Mouse (Mus musculus) ES-Bruce4 (cell line): ENCODE data around the gene Eef2kmt. TPM values are rescaled to one million over a fixed set of nuclear protein-coding genes. Genes with fewer than 3 reads are reported as not detected.

Experiments
- H3K27ac ChIP-seq: 2 replicates; pipeline ENCODE4 v1.5.1; 2012; ENCODE audit warnings: low read length, inconsistent platforms; ENCODE audit not compliant: insufficient read depth
- H3K27me3 ChIP-seq: 2 replicates; pipeline ENCODE4 v1.6.1; 2012; ENCODE audit warnings: mild to moderate bottlenecking, low read length, inconsistent platforms; ENCODE audit not compliant: control insufficient read depth, poor library complexity, insufficient read depth, severe bottlenecking
- H3K36me3 ChIP-seq: 2 replicates; pipeline ENCODE4 v1.6.1; 2012; ENCODE audit warnings: inconsistent platforms, mild to moderate bottlenecking, low read length, moderate library complexity; ENCODE audit not compliant: control insufficient read depth, poor library complexity, insufficient read depth, severe bottlenecking
- H3K4me1 ChIP-seq: one replicate; pipeline ENCODE4 v1.8.1; 2011; ENCODE audit warnings: low read length; ENCODE audit not compliant: control insufficient read depth, insufficient read depth
- H3K4me3 ChIP-seq: 2 replicates; pipeline ENCODE4 v1.5.1; 2011; ENCODE audit warnings: low read depth, mild to moderate bottlenecking, low read length
- H3K9ac ChIP-seq: 2 replicates; pipeline ENCODE4 v1.6.1; 2012; ENCODE audit warnings: low read depth, mild to moderate bottlenecking, inconsistent platforms; ENCODE audit not compliant: poor library complexity, severe bottlenecking
- H3K9me3 ChIP-seq: replicated peaks from 2 replicates; pipeline ENCODE4 v1.6.1; 2012; ENCODE audit warnings: mild to moderate bottlenecking, low read length, inconsistent platforms; ENCODE audit not compliant: control insufficient read depth, poor library complexity, insufficient read depth, severe bottlenecking
- CTCF ChIP-seq: IDR thresholded peaks from one replicate; pipeline ENCODE4 v1.8.1; 2011; ENCODE audit warnings: low read depth, low read length
- EP300 ChIP-seq: IDR thresholded peaks from 2 replicates; pipeline ENCODE4 v1.6.1; 2011; ENCODE audit warnings: low read depth, low read length; ENCODE audit not compliant: insufficient read depth
- POLR2A ChIP-seq: IDR thresholded peaks from one replicate; pipeline ENCODE4 v1.8.1; 2011; ENCODE audit warnings: low read length; ENCODE audit not compliant: insufficient read depth
- polyA plus RNA-seq: library from polyadenylated mRNA; stranded (reverse); fragments of >200 nt; gene quantifications from 2 replicates; pipeline ENCODE4 v1.2.4, GENCODE M21; 2011; ENCODE audit warnings: low read depth; ENCODE audit not compliant: missing spikeins, insufficient read depth, insufficient read length

The Eef2kmt gene
- 21.9 and 25.5 TPM in 2 replicates for polyA plus RNA-seq

DNA sequence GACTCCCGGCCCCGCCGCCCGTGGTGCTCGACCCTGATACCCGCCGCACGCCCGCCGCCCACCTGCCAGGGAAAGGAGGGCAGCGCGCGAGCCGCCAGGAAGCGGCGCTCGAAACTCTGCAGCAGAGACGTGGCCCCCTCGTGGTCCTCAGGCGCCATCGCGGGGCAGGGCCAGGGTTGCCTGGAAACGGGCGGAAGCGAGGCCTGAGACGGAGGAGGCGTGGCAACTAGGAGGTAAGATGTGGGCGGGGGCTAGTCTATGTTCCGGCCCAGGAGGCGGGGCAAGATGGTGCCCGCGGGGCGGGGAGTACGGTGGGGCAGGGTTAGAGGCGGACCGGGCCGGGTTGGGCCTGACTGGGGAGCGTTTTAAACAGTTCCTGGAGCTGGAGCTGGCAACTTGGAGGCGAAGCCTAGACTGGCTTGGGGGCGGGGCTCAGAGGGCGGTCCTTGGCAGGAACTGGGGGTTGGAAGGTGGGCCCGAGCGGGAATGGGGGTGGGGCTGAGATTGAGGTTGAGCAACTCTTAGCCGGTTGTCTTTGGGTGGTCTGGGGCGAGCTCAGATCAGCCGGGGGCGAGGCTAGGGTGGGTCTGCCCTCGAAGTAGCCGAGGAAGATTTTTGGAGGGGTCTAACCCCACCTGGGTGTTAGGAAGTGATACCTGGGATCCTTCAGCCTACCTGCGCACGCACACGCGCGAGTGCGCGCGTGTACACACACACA lies at the start of gene Eef2kmt:
Gene Eef2kmt, minus strand, starts transcription at position 205 of the 718 bp plus-strand sequence.
- peak within 1 kb of the TSS; percentile 83 for H3K4me3 ChIP-seq
- H3K4me1 ChIP-seq: no peaks in the 10 kb centered on the region
- no peaks in the 10 kb centered on the region for H3K9me3 ChIP-seq
- no peaks in the 10 kb centered on the region for H3K36me3 ChIP-seq
- H3K27ac ChIP-seq: peak within 1 kb of the TSS; percentile 81
- no peaks in the 10 kb centered on the region for H3K27me3 ChIP-seq
- peak within 1 kb of the TSS; percentile 63 for H3K9ac ChIP-seq
- peak; percentile 57 for TF ChIP-seq EP300
- peak; percentile 26 for TF ChIP-seq CTCF
- TF ChIP-seq POLR2A: peak; percentile 57

- H3K27ac ChIP-seq: no peak overlapping the region
- no peaks in the 10 kb centered on the region for H3K4me1 ChIP-seq
- TF ChIP-seq POLR2A (no peak), EP300 (no peak), CTCF (no peak)
- no peaks in the 10 kb centered on the region for H3K36me3 ChIP-seq
- no peaks in the 10 kb centered on the region for H3K9me3 ChIP-seq
- H3K4me3 ChIP-seq: no peak overlapping the region
- H3K27me3 ChIP-seq: no peaks in the 10 kb centered on the region
- H3K9ac ChIP-seq: no peak overlapping the region
Measured at GRCm38 (mm10) chr16:5295238-5295637, 39.5 kb upstream of the Eef2kmt start.

DNA sequence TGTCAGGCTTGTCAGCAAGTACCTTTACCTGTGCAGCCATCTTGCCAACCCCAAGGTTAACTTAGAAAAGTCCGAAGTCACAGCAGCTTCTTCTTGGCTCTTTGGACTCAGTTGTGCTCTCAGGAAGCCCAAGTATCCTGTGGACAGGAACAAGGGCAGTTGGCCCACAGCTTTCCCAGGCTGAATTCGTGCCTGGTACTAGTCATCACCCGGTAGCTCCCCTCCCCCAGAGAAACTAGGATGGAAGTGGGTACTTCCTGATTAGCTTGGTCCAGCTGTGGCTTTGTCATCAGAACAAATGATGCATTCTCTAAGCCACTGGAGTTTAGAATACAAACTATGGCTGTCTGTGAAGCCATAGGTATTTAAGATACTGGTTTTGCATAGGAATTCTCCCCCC lies 29.6 kb upstream of the Eef2kmt start:
- TF ChIP-seq EP300: no peak
- no peak for TF ChIP-seq POLR2A
- Histone ChIP-seq H3K4me3 (no peak overlapping the region), H3K36me3 (no peaks in the 10 kb centered on the region), H3K9ac (no peak overlapping the region), H3K27ac (no peak overlapping the region), H3K27me3 (no peaks in the 10 kb centered on the region; the same call in 1 of the 2 replicates), H3K4me1 (no peaks in the 10 kb centered on the region), H3K9me3 (no peaks in the 10 kb centered on the region)

DNA sequence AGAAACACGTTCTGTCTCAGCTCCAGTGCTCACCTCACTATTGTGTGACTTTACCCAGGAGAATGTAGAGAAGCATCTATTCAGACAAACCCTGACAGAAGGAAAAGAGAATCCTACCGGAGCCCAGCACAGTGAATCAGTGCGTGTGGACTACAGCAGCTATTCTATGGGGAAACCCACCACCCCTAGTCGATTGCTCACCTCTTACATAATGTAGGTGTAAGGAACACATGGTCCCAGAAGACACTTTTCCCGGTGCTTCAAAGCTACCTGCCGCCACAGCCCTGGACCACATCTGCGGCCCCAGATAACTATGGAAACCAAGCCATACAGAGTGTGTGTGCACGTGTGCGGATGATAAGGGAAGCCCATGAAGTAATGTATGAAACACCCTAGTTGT lies 26.9 kb upstream of the Eef2kmt start:
- H3K9me3 ChIP-seq: no peaks in the 10 kb centered on the region
- H3K27me3 ChIP-seq: no peaks in the 10 kb centered on the region
- no peaks in the 10 kb centered on the region for H3K36me3 ChIP-seq
- no peak overlapping the region for H3K4me3 ChIP-seq
- H3K27ac ChIP-seq: no peak overlapping the region
- TF ChIP-seq CTCF (no peak), EP300 (no peak), POLR2A (no peak)
- no peaks in the 10 kb centered on the region for H3K4me1 ChIP-seq
- no peak overlapping the region for H3K9ac ChIP-seq

- Histone ChIP-seq H3K36me3 (no peaks in the 10 kb centered on the region), H3K9me3 (no peaks in the 10 kb centered on the region), H3K27me3 (no peaks in the 10 kb centered on the region; the same call in 1 of the 2 replicates), H3K4me3 (no peak overlapping the region), H3K4me1 (no peaks in the 10 kb centered on the region), H3K27ac (no peak overlapping the region), H3K9ac (no peak overlapping the region)
- TF ChIP-seq CTCF: no peak
Measured at GRCm38 (mm10) chr16:5279571-5280222, 23.9 kb upstream of the Eef2kmt start.

DNA sequence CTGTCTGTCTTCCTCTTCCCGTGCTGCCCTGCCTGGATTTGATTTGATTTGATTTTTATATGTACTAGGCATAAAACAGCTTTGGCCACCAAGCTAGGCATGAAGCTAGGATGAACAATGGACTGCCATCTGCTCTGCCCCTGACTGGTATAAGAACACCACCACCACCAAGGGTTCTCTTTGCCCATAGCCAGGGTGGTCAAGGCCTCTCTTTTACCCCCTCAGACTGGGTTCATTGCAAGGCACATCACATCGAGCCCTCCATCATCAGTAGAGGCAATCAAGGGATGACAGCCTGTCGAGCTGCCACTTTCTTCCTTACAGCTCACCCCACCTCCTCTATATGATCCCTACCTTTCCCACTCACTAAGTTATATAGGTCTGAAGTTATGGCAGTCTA lies 16.6 kb upstream of the Eef2kmt start:
- H3K36me3 ChIP-seq: no peaks in the 10 kb centered on the region
- TF ChIP-seq POLR2A: no peak
- TF ChIP-seq CTCF: no peak
- no peak for TF ChIP-seq EP300
- no peak overlapping the region for H3K9ac ChIP-seq
- H3K4me1 ChIP-seq: no peaks in the 10 kb centered on the region
- H3K27me3 ChIP-seq: no peaks in the 10 kb centered on the region; the same call in 1 of the 2 replicates
- no peak overlapping the region for H3K27ac ChIP-seq
- no peaks in the 10 kb centered on the region for H3K9me3 ChIP-seq
- no peak overlapping the region for H3K4me3 ChIP-seq
